Mouse (Mus musculus): ENCODE data around the gene Dusp7. TPM values are rescaled to one million over a fixed set of nuclear protein-coding genes. Genes with fewer than 3 reads are reported as not detected.

The Dusp7 gene
- total and polyA plus RNA-seq, 3 experiments = 6.2 to 11.4 (median 8.0) TPM

DNA sequence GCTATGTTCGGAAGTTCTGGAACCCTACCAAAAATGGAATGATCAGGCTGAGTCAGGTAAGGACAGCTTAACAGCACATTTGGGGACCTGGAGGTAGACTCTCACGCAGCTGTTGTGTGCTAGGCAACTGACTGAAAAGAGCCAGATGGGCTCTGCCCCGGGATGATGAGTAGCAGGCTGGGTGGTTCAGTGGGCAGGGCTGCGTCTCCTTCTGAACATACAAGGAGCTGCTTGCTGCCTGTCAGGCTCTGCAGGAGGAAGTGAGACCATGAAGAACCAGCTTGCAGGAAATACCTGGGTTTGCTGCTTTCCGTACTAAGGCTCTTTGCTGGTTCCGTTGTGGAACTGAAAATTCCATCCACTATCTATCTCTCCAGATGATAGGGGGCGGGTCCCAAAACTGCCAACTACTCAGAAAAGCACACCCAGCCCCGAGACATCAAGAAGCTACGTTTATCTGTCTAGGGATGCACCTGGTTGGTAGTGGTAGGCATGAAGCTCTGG, 42.7 kb downstream of the Dusp7 start (continued):
- TF ChIP-seq MAFK (IDR thresholded peaks at IDR 0.05; ENCODE audit: insufficient replicate concordance, low read length) = no peak
- no peak for TF ChIP-seq SMC3 (IDR thresholded peaks at IDR 0.05; ENCODE audit: low read depth, low read length)
- no peak for TF ChIP-seq ZNF384 (IDR thresholded peaks at IDR 0.05; ENCODE audit: low read depth, low read length)
- TF ChIP-seq NELFE (IDR thresholded peaks at IDR 0.05; ENCODE audit: low read depth, low read length) = no peak
- no peak for TF ChIP-seq KAT2A (IDR thresholded peaks at IDR 0.05; ENCODE audit: insufficient replicate concordance, low read length)
- TF ChIP-seq ZC3H11A (IDR thresholded peaks at IDR 0.05; ENCODE audit: low read depth, low read length) = no peak
- TF ChIP-seq HCFC1 (IDR thresholded peaks at IDR 0.05; ENCODE audit: low read depth, low read length) = no peak
- no peak for TF ChIP-seq PAX5 (IDR thresholded peaks at IDR 0.05; ENCODE audit: low read length)
- TF ChIP-seq GABPA (IDR thresholded peaks at IDR 0.05; ENCODE audit: insufficient replicate concordance, low read depth, low read length) = no peak
- no peak for TF ChIP-seq E2F4 (IDR thresholded peaks at IDR 0.05; ENCODE audit: insufficient replicate concordance, low read depth, low read length)
- peak; percentile 63; the same call in 1 of the 2 replicates for TF ChIP-seq SIN3A (IDR thresholded peaks at IDR 0.05; ENCODE audit: low read length)
- no peak for TF ChIP-seq MEF2A (IDR thresholded peaks at IDR 0.05; ENCODE audit: borderline replicate concordance, low read depth, low read length)
- no peak for TF ChIP-seq BHLHE40 (IDR thresholded peaks at IDR 0.05; ENCODE audit: low read depth, low read length)
- TF ChIP-seq USF2 (conservative IDR thresholded peaks at IDR 0.05; ENCODE audit: low read depth, low read length) = no peak

DNA sequence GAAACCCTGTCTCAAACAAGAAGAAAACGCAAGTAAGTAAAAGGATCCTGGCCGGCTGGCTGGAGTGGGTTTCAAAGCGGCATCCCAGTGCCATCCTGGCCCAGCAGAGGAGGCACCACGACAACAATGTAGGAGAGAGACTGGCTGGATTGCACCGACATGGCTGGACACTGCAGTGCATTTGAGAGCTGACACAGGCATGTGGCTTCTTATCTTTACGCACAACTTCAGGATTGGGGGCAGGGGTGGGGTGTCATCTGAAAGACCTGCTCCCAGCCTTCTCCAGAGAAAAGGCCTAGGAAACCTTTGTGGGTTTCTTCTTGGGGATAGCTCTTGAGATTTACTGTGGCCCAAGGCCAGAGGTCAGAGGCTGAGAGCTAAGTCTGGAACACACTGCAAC, 43.3 kb downstream of the Dusp7 start:
- no peaks in the 10 kb centered on the region for H3K36me3 ChIP-seq (replicated peaks in 1 of 2; ENCODE audit: control insufficient read depth in 1 of 2, insufficient read depth in 1 of 2, low read length in 1 of 2)
- in situ Hi-C loops (cut with MboI; ENCODE audit: low pct_ligation_motif_present, low pct_unique_long_range_greater_than_20kb, low sequenced_read_pairs) (loop anchor here (5.0 kb wide), 2 partner anchors 44 to 104 kb away; partner anchors contain the start of gene Dusp7), dilution Hi-C loops (cut with MboI; ENCODE audit: extremely low pct_ligation_motif_present, extremely low pct_unique_long_range_greater_than_20kb, low sequenced_read_pairs) (no loop called here)
- H3K79me2 ChIP-seq (replicated peaks; ENCODE audit: control insufficient read depth, extremely low read depth, insufficient read depth, poor library complexity, severe bottlenecking) = no peaks in the 10 kb centered on the region
- H3K4me1 ChIP-seq (ENCODE audit: control insufficient read depth in 1 of 2, insufficient read depth in 2 of 2) = peaks cover 32 to 48% of the 10 kb centered on the region in 2 experiments
- H3K4me3 ChIP-seq (replicated peaks in 1 of 3; ENCODE audit: low read depth in 2 of 3, low read length in 2 of 3, poor library complexity in 1 of 3) = no peak overlapping the region
- no peaks in the 10 kb centered on the region for H3K27me3 ChIP-seq (replicated peaks)
- H3K27ac ChIP-seq (ENCODE audit: insufficient read depth, low read depth) = no peak overlapping the region
- H3K9me3 ChIP-seq (replicated peaks; ENCODE audit: low read length) = peaks cover 2% of the 10 kb centered on the region
- no peak overlapping the region for H3K9ac ChIP-seq (ENCODE audit: insufficient read depth, low read depth)
- H3K4me2 ChIP-seq (ENCODE audit: insufficient read depth, low read depth, poor library complexity, severe bottlenecking) = no peak overlapping the region
- no peak for DNase-seq (ENCODE audit: extremely low read depth)
- TF ChIP-seq MEF2A (IDR thresholded peaks at IDR 0.05; ENCODE audit: borderline replicate concordance, low read depth, low read length) = no peak
- TF ChIP-seq NRF1 (IDR thresholded peaks at IDR 0.05; ENCODE audit: low read depth, low read length) = no peak
- TF ChIP-seq MAX (IDR thresholded peaks at IDR 0.05; ENCODE audit: low read length) = no peak
- no peak for TF ChIP-seq USF2 (conservative IDR thresholded peaks at IDR 0.05; ENCODE audit: low read depth, low read length)
- no peak for TF ChIP-seq MYC (IDR thresholded peaks at IDR 0.05; ENCODE audit: low read depth, low read length)
- no peak for TF ChIP-seq KAT2A (IDR thresholded peaks at IDR 0.05; ENCODE audit: insufficient replicate concordance, low read length)
- TF ChIP-seq MXI1 (IDR thresholded peaks at IDR 0.05; ENCODE audit: low read depth, low read length) = no peak
- TF ChIP-seq GABPA (IDR thresholded peaks at IDR 0.05; ENCODE audit: insufficient replicate concordance, low read depth, low read length) = no peak
- TF ChIP-seq SIN3A (IDR thresholded peaks at IDR 0.05; ENCODE audit: low read length) = no peak
- TF ChIP-seq EP300 (IDR thresholded peaks at IDR 0.05; ENCODE audit: low read length) = no peak
- TF ChIP-seq RCOR1 (conservative IDR thresholded peaks at IDR 0.05; ENCODE audit: low read depth, low read length) = no peak

Measured in CH12.LX (cell line).